Mouse (Mus musculus) heart, embryonic 15.5 days (tissue): Measurements from ENCODE around the gene Tspan4. TPM values are rescaled to one million over a fixed set of nuclear protein-coding genes. Genes with fewer than 3 reads are reported as not detected.

Experiments used
- ATAC-seq: fragments of 200-750 bp; cut with Nextera tagmentation; replicated peaks from 2 replicates; pipeline ENCODE4 v1.8.0; 2017; ENCODE audit warnings: low read depth, moderate TSS enrichment; ENCODE audit not compliant: insufficient number of reproducible peaks, insufficient read depth, low FRiP score
- H3K27ac ChIP-seq: fragments of 300-500 bp; sonication (generic); 2 replicates; pipeline ENCODE4 v1.5.1; 2015; ENCODE audit warnings: mild to moderate bottlenecking, inconsistent platforms
- H3K27me3 ChIP-seq: fragments of 300-500 bp; sonication (generic); 2 replicates; pipeline ENCODE4 v1.6.1; 2015; ENCODE audit warnings: inconsistent platforms
- H3K36me3 ChIP-seq: fragments of 300-500 bp; sonication (generic); 2 replicates; pipeline ENCODE4 v1.6.1; 2015; ENCODE audit warnings: mild to moderate bottlenecking, inconsistent platforms
- H3K4me1 ChIP-seq: fragments of 300-500 bp; sonication (generic); replicated peaks from 2 replicates; pipeline ENCODE4 v1.6.1; 2015; ENCODE audit warnings: inconsistent platforms
- H3K4me2 ChIP-seq: fragments of 300-500 bp; sonication (generic); 2 replicates; pipeline ENCODE4 v1.6.1; 2015; ENCODE audit warnings: inconsistent platforms, mild to moderate bottlenecking, moderate library complexity
- H3K4me3 ChIP-seq: fragments of 300-500 bp; sonication (generic); 2 replicates; pipeline ENCODE4 v1.5.1; 2015; ENCODE audit warnings: mild to moderate bottlenecking, inconsistent platforms
- H3K9ac ChIP-seq: fragments of 300-500 bp; sonication (generic); 2 replicates; pipeline ENCODE4 v1.6.1; 2015; ENCODE audit warnings: mild to moderate bottlenecking, inconsistent platforms
- H3K9me3 ChIP-seq: fragments of 300-500 bp; sonication (generic); replicated peaks from 2 replicates; pipeline ENCODE4 v1.6.1; 2016; ENCODE audit warnings: inconsistent platforms
- WGBS: fragments of 180-500 bp; shearing (Covaris S2); methylation state at CpG from one replicate; pipeline ENCODE4 v1.1.7; 2015; ENCODE audit warnings: mixed read lengths; 5-methylcytosine and 5-hydroxymethylcytosine counted together
- polyA plus RNA-seq: library from polyadenylated mRNA; unstranded; fragments of >200 nt; fragmentation: Nextera tagmentation; extraction: Ambion mirVana; gene quantifications from 2 replicates; pipeline ENCODE4 v1.2.1, GENCODE M21; 2015

Tspan4 gene
- polyA plus RNA-seq, 1 experiment from 2014 or later, result 48.9 TPM

DNA sequence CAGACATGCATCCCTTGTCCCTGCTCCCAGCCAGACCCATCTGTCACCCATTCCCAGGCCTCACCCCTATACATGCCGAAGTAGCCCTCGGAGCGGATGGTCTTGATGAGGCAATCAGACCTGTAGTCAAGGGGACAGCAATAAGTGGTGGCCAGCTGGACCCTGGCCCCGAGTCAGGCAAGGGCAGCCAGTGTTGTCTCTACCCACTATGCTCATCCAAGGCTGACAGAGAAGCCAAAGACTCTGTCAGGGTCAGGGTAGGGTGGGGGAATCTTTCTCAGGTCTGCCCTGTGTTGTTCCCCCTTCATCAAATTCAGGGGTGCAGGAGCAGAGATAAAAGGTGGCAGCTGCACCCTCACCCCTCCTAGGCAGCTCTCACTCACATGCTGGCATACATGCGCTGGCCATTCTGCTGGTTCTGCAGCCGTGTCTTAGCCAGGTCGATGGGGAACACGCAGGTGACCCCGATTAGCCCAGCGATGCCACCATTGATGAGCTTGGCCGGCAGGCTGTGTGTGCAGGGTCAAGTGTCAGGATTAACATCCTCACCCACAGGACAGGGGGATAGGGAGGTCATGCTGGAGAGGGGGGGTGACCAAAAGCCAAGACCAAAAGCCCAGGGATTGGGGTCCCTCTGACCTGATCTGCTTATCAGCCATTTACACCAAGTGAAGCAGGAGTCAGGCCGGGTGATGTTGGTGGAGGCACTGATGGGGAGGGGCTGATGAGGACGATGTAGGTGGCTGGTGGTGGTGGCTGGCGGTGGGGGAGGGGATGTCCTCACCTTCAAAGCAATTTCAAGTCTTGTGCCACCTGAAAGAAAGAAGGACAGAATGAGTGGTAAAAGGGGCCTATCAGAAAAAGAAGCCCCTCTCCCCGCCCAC is 41.3 kb upstream of the Tspan4 start:
- no peak for ATAC-seq
- 74% methylated on average over 15 of the region's 15 CpGs for WGBS
- no peaks in the 10 kb centered on the region for H3K27me3 ChIP-seq
- no peak overlapping the region for H3K27ac ChIP-seq
- H3K4me2 ChIP-seq, result peak overlapping the region; percentile 86
- H3K9ac ChIP-seq, result peak overlapping the region; percentile 61
- H3K4me3 ChIP-seq, result peak overlapping the region; percentile 58
- no peaks in the 10 kb centered on the region for H3K9me3 ChIP-seq
- peaks cover 58% of the 10 kb centered on the region for H3K4me1 ChIP-seq
- H3K36me3 ChIP-seq, result peaks cover 14% of the 10 kb centered on the region

DNA sequence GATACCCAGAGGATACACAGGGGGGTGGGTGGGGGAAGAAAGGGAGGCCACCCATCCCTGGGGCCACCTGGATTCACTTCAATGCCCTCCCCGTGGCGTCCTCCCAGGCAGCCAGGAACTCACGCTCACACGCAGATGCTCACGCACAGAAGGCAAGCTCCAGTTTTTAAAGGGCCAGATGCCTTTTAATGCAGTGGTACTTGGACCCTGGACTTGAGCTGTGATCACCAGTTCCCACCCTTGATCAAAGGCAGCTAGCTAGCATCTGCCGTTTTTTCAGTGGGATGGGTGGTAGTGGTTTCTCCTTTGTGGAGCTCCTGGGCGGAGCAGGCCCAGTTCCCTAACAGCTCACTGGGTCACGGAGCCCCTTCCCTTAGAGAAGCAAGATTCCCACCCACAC is 40.6 kb upstream of the Tspan4 start:
- Histone ChIP-seq H3K27me3 (no peaks in the 10 kb centered on the region), H3K36me3 (peaks cover 22% of the 10 kb centered on the region), H3K4me2 (peak overlapping the region; percentile 86), H3K9me3 (no peaks in the 10 kb centered on the region), H3K27ac (peak overlapping the region; percentile 69), H3K9ac (peak overlapping the region; percentile 61), H3K4me3 (peak overlapping the region; percentile 58), H3K4me1 (peaks cover 51% of the 10 kb centered on the region)
- WGBS, result 12% methylated on average over 8 of the region's 8 CpGs
- no peak for ATAC-seq

DNA sequence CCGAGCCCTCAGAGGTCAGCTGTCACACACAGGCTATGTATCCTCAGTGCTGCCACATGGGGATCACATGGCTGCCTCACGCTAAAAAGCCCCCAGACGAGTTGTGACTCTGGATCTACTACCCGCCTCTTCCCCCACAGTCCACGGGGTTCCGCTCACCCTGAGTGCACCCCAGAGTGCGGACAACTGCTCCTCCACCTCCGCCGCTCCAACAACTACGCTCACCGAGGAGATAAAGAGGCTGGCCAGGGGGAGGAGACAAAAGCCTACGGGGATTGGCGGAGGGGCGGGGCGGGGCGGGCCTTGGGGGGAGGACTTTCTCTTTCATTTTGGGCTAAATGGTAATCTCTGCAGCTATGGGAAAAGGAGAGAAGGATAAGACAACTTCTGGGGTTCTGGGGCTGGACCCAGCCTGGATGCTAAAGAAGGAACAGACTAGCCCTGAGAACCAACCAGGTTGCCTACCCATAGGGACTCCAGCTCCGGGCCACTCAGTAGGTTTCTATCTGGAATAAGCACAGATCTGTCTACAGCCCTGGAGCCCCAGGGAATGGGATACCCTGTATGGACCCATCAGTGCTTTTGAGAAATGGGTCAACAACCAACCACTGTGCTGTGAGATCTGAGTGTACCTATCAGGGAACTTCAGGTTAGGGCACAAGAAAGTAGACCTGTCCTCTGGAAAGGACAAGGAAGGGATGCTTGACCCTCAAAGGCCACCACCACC is 39.7 kb upstream of the Tspan4 start:
- Histone ChIP-seq H3K4me2 (peak overlapping the region; percentile 86), H3K9ac (peak overlapping the region; percentile 61), H3K27me3 (no peaks in the 10 kb centered on the region), H3K36me3 (peaks cover 22% of the 10 kb centered on the region), H3K9me3 (no peaks in the 10 kb centered on the region), H3K4me1 (peaks cover 43% of the 10 kb centered on the region), H3K27ac (peak overlapping the region; percentile 69), H3K4me3 (peak overlapping the region; percentile 58)
- 0 out of 2 replicates have a peak, but pooled peaks have one; percentile 11 for ATAC-seq
- 4% methylated on average over 17 of the region's 17 CpGs for WGBS

DNA sequence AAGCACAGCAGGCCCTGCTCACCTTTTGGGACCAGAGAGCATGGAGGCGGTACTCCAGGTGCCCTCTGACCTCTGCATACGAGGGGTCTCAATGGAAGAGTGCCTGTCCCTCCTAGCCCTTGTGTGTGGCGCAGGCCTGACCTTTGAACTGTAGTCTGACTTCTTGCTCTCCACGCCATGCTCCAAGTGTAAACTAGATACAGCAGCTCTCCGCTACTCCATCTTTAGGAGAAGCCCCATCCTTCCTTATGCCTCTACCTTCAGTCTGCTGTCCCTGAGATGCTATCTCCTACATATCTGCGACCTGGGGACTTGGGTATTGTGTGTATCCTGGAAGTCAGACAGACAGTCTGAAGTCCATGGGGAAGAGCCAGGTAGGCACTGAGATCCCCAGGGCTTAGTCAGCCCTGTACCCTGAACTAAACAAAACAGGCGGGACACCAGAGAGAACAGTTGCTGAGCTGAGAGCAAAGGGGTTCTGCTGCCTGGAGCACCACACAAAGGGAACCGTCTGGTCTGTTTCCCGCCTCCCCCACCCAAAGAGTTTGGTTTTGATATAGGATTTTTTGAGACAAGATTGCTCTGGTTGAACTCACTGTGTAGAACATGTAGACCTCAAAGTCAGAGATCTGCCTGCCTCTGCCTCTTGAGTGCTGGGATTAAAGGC is 39.1 kb upstream of the Tspan4 start:
- H3K4me1 ChIP-seq, result peaks cover 47% of the 10 kb centered on the region
- ATAC-seq, result no peak
- H3K27ac ChIP-seq, result no peak overlapping the region
- H3K36me3 ChIP-seq, result peaks cover 22% of the 10 kb centered on the region
- peak overlapping the region; percentile 86 for H3K4me2 ChIP-seq
- H3K27me3 ChIP-seq, result no peaks in the 10 kb centered on the region
- no peak overlapping the region for H3K4me3 ChIP-seq
- WGBS, result 83% methylated on average over 9 of the region's 9 CpGs
- H3K9ac ChIP-seq, result no peak overlapping the region
- no peaks in the 10 kb centered on the region for H3K9me3 ChIP-seq

DNA sequence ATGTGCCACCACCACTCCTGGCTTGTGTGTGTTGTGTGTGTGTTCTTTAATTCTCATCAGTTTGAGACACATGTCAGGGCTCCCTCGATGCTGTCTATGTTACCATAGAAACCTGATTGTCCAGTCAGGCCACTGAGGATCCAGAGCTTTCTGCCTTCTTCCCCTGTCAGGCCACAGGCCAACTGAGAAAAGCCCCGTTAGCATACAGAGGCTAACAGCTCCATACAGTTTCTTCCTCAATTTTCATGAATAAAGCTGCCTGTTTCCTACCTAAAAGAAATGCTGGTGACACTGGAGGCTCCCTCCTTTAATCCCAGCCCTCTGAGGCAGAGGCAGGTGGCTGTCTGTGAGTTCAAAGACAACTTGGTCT is 38.5 kb upstream of the Tspan4 start:
- no peak overlapping the region for H3K27ac ChIP-seq
- 65% methylated on average over 2 of the region's 2 CpGs for WGBS
- H3K9ac ChIP-seq, result peak overlapping the region; percentile 71; the same call in 1 of the 2 replicates
- peaks cover 50% of the 10 kb centered on the region for H3K4me1 ChIP-seq
- H3K4me3 ChIP-seq, result peak overlapping the region; percentile 63
- H3K27me3 ChIP-seq, result no peaks in the 10 kb centered on the region
- no peaks in the 10 kb centered on the region for H3K9me3 ChIP-seq
- H3K4me2 ChIP-seq, result peak overlapping the region; percentile 89
- ATAC-seq, result no peak
- H3K36me3 ChIP-seq, result peaks cover 22% of the 10 kb centered on the region

DNA sequence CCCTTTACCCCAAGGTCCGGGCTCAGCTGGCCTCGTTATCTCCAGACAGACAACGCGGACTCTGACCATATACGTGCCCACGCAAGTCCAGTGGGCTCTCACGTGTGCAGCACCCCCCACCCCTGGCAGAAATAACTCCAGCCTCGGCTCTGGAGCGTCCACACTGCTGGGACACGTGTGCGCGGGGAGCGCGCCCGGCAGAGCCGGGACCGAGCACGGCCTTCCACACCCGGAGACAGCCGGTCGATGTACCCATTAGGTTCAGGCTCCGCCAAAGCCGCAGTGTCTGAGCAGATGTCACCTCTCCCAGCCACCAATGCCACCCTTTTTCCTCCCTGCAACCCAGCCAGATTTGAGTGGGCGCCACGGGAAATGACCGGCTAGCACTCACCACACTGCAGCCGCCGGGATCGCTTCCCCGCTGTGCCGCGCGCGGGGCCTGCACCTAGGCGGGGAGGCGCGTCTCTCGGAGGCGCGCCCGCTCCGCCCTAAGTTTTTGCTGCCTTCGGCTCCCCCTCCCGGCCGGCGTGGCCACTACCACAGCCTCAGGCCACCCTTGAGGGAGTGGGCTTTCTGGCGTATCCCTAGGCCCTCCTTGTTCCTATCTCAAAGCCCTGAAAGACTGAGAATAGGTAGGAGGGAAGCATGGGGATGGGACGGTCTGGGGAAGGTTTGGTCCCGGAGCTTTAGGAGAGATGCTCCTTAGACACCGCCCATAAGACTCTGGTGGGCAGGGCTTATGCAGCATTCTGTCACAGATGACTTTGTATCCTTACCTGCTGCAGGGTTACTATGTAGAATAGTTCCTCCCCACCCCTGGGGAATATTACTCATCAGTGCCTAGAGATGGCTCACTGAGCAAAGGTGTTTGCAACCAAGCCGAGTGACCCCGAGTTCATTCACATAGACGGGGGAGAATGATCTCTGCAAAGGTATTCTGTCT is 37.6 kb upstream of the Tspan4 start, which contains the start of gene Slc25a22:
TSS of gene Slc25a22 (minus strand) at position 715 of the 943 bp plus-strand sequence.
- H3K27ac ChIP-seq, result peak within 1 kb of the TSS; percentile 57

DNA sequence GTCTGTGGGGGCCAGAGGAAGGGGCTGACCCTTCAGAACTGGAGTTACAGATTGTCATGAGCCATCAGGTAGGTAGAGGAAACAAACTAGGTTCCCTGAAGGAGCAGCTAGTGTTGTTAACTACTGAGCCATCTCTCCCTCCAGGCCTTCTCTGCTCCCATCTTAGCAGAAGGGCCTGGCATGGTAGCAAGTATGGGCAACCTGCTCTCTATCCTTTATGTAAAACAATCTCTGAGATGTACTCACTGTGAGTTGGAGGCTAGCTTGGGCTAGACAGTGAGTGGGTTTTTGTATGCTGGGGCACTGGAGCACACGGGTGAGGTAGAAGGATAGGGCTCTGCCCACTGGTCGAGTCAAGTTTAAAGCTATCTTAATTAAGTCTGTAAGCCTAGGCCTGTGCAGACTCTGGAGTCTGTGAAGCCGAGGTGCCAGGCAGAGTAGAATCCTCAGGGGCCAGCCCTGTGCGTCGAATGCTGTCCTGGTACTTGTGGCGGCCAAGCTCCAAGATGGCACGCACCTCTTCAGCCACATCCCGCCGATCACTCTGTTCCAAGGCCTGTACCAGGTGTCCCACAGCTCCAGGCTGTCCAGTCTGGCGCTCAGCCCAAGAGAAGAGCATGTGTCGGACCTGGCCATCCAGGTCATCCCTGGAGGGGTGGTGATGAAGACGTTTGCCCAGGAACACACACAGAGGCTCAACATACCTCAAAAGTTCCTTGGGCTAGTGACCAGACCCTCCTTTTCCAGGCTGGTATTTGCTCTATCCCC is 36.7 kb upstream of the Tspan4 start:
- 91% methylated on average over 12 of the region's 12 CpGs for WGBS
- Histone ChIP-seq H3K27me3 (no peaks in the 10 kb centered on the region), H3K4me3 (no peak overlapping the region), H3K27ac (no peak overlapping the region), H3K4me1 (peaks cover 62% of the 10 kb centered on the region), H3K36me3 (peaks cover 15% of the 10 kb centered on the region), H3K4me2 (no peak overlapping the region), H3K9me3 (no peaks in the 10 kb centered on the region), H3K9ac (no peak overlapping the region)
- no peak for ATAC-seq

More for the DNA sequence above, 37.6 kb upstream of the Tspan4 start, which contains the start of gene Slc25a22:
- peaks cover 55% of the 10 kb centered on the region for H3K4me1 ChIP-seq
- no peaks in the 10 kb centered on the region for H3K27me3 ChIP-seq
- H3K4me3 ChIP-seq, result peak within 1 kb of the TSS; percentile 63
- H3K36me3 ChIP-seq, result peaks cover 22% of the 10 kb centered on the region
- peak within 1 kb of the TSS; percentile 71 for H3K9ac ChIP-seq
- no peaks in the 10 kb centered on the region for H3K9me3 ChIP-seq
- 6% methylated on average over 53 of the region's 53 CpGs for WGBS
- H3K4me2 ChIP-seq, result peak within 1 kb of the TSS; percentile 89
- peak; percentile 68 for ATAC-seq

DNA sequence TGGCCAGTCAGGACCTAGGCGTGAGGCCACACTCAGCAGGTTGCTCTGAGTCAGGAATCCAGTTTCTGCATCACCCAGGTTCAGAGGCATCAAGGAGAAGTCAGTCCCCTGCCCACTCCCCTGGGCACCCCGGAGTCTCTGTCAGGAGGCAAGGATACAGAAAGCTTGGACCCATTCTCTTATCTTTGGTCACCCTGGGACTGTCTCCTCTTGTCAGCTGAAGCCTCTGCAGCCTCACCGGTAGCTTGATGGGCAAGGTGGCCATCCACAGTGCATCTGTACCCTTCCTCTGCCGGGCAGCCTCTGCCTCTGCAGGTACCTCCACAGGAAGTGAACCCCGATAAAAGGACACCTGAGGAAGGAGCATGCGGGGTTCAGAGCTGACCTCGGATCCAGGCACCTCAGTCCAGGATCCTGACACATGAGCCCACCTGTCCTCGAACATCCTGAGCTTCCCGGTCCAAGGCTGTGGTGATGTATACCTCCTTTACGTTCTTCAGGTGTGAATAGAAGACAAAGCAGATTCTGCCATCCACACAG is 35.8 kb upstream of the Tspan4 start:
- Histone ChIP-seq H3K4me2 (no peak overlapping the region), H3K36me3 (peaks cover 14% of the 10 kb centered on the region), H3K9me3 (no peaks in the 10 kb centered on the region), H3K27ac (no peak overlapping the region), H3K4me1 (peaks cover 61% of the 10 kb centered on the region), H3K4me3 (no peak overlapping the region), H3K27me3 (no peaks in the 10 kb centered on the region), H3K9ac (no peak overlapping the region; the same call in 1 of the 2 replicates)
- 94% methylated on average over 10 of the region's 10 CpGs for WGBS
- ATAC-seq, result no peak

DNA sequence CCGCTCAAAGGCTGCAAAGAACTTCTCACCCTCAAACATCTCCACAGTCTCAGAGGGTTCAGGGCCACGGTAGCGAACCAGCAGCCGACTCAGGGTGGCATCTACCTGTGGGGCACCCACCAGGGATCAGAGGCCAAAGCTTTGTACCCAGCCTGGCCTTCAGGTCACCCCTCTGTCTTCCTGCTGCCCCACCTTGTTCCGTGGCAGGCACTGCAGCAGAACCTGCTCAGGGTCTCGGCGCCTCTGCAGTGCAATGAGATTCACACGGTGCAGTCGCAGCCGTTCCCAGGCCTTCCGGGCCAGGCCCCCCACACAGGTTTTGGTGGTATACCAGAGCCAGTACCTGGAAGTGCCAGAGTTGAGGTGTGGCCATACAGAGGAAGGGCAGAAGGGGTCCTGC is 35.2 kb upstream of the Tspan4 start:
- H3K9me3 ChIP-seq, result no peaks in the 10 kb centered on the region
- peaks cover 57% of the 10 kb centered on the region for H3K4me1 ChIP-seq
- H3K27me3 ChIP-seq, result no peaks in the 10 kb centered on the region
- H3K27ac ChIP-seq, result no peak overlapping the region
- peaks cover 14% of the 10 kb centered on the region for H3K36me3 ChIP-seq
- H3K4me2 ChIP-seq, result no peak overlapping the region
- H3K4me3 ChIP-seq, result no peak overlapping the region
- ATAC-seq, result no peak
- no peak overlapping the region for H3K9ac ChIP-seq
- WGBS, result 95% methylated on average over 11 of the region's 11 CpGs

DNA sequence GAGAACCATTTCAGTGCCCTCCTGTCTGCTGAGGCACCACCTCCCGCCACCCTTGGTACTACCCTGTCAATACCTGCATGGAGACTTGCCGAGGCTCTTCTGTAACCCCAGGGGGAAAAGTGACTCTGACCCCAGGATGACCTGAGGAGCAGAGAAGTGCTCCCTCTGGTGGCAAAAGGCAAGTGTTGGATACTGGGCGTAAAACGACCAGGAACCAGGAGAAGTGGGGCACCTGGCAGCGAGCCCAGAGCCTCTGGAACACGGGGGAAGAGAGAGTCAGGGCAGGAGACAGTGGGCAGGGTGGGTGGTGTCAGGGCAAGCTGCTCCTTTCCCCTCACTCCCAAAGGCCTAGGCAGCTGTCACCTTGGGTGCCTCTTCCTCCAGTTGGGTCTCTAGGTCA is 34.4 kb upstream of the Tspan4 start:
- H3K9ac ChIP-seq, result no peak overlapping the region
- H3K36me3 ChIP-seq, result peaks cover 14% of the 10 kb centered on the region
- no peaks in the 10 kb centered on the region for H3K27me3 ChIP-seq
- H3K4me2 ChIP-seq, result no peak overlapping the region
- 27% methylated on average over 6 of the region's 6 CpGs for WGBS
- peaks cover 51% of the 10 kb centered on the region for H3K4me1 ChIP-seq
- no peaks in the 10 kb centered on the region for H3K9me3 ChIP-seq
- H3K4me3 ChIP-seq, result no peak overlapping the region
- no peak for ATAC-seq
- no peak overlapping the region for H3K27ac ChIP-seq
